Mouse (Mus musculus): ENCODE measurements around the gene Lmbr1l.
"Not testable (repeated sequence)": the region's sequence is repeated elsewhere in the genome, so short reads cannot be mapped to it uniquely, and the experiment has no call there.

Lmbr1l gene

GRCm38 (mm10) chr15:98917538-98918498, at the start of gene Lmbr1l:
Lmbr1l (minus strand) TSS chr15:98918231.
- peak; percentile 99 for DNase-seq

- no peak for DNase-seq
Observed at GRCm38 (mm10) chr15:98959531-98959930, 41.5 kb upstream of the Lmbr1l start.

GRCm38 (mm10) chr15:98958901-98959420, 40.9 kb upstream of the Lmbr1l start:
- no peak for DNase-seq

GRCm38 (mm10) chr15:98957475-98957874, 39.4 kb upstream of the Lmbr1l start:
- DNase-seq: no peak

GRCm38 (mm10) chr15:98956000-98956399, 38.0 kb upstream of the Lmbr1l start:
- no peak for DNase-seq

GRCm38 (mm10) chr15:98955324-98955723, 37.3 kb upstream of the Lmbr1l start:
- no peak for DNase-seq

- DNase-seq: no peak
Observed at GRCm38 (mm10) chr15:98954425-98955253, 36.6 kb upstream of the Lmbr1l start.

- peak; percentile 83 for DNase-seq
Observed at GRCm38 (mm10) chr15:98953401-98954356, 35.6 kb upstream of the Lmbr1l start, which contains the start of the genes Gm49450 and Tuba1a. Gm49450 (minus strand) TSS chr15:98953551. Tuba1a (minus strand) TSS chr15:98953703.

- DNase-seq: peak; percentile 81
Observed at GRCm38 (mm10) chr15:98952751-98953400, 34.8 kb upstream of the Lmbr1l start.

- DNase-seq: no peak
Observed at GRCm38 (mm10) chr15:98952063-98952455, 34.0 kb upstream of the Lmbr1l start.

GRCm38 (mm10) chr15:98951122-98952062, 33.4 kb upstream of the Lmbr1l start:
- not testable (repeated sequence) for DNase-seq

GRCm38 (mm10) chr15:98949607-98949892, 31.5 kb upstream of the Lmbr1l start:
- DNase-seq: no peak

GRCm38 (mm10) chr15:98948857-98949606, 31.0 kb upstream of the Lmbr1l start:
- no peak for DNase-seq

GRCm38 (mm10) chr15:98948382-98948781, 30.4 kb upstream of the Lmbr1l start:
- DNase-seq: no peak

- DNase-seq: no peak
Observed at GRCm38 (mm10) chr15:98947884-98948283, 29.9 kb upstream of the Lmbr1l start.

GRCm38 (mm10) chr15:98943133-98943532, 25.1 kb upstream of the Lmbr1l start:
- DNase-seq: no peak

GRCm38 (mm10) chr15:98942081-98942480, 24.1 kb upstream of the Lmbr1l start:
- DNase-seq: no peak

- DNase-seq: no peak
Observed at GRCm38 (mm10) chr15:98941539-98941938, 23.5 kb upstream of the Lmbr1l start.

GRCm38 (mm10) chr15:98940816-98941215, 22.8 kb upstream of the Lmbr1l start:
- DNase-seq: no peak

All from kidney, adult 18-20 months (tissue).